Mouse (Mus musculus): Measurements from ENCODE around the gene 4930518I15Rik. TPM values are rescaled to one million over a fixed set of nuclear protein-coding genes. Genes with fewer than 3 reads are reported as not detected.
"Not testable (repeated sequence)": the region's sequence is repeated elsewhere in the genome, so short reads cannot be mapped to it uniquely, and the experiment has no call there.

Gene 4930518I15Rik
- polyA plus RNA-seq, 1 experiment from 2014 or later, result 8.1 TPM

DNA sequence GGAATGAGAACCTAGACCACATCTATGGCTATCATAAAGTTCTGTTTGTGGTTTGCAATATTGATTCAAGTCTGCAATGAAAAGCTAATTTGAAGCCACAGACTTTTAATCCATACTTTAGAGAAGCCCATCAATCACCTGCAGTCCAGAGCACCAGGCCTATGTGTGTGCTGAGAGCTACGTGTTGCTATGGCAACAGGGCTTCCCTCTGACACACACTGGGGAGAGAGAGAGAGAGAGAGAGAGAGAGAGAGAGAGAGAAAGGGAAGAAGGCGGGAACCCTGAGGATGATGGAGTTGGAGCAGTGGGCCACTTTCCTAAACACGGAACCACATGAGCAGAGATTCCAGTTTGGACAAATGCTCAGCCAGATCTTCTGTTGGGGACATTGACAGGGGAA is 34.5 kb upstream of the 4930518I15Rik start:
- Histone ChIP-seq H3K4me3 (no peak overlapping the region), H3K36me3 (no peaks in the 10 kb centered on the region)
- DNase-seq (ENCODE audit: low spot score), result peak; percentile 27

DNA sequence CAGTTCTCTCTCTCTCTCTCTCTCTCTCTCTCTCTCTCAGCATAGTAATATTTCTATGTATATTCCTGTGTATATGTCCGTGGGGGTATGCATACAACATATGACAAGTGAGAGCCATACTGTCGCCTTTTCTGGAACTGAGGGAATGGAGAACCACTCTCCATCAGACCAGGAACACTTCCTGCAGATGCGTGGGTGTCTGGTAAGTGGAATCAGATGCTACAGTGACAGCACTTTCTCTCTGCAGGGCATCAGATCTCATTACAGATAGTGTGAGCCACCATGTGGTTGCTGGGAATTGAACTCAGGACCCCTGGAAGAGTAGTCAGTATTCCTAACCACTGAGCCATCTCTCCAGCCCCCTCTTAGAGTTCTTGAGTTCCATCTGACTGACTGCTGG is 30.7 kb upstream of the 4930518I15Rik start:
- no peaks in the 10 kb centered on the region for H3K9me3 ChIP-seq
- no peak overlapping the region for H3K4me3 ChIP-seq
- WGBS, result 71% methylated on average over 3 of the region's 3 CpGs

More for the DNA sequence above, 34.5 kb upstream of the 4930518I15Rik start:
- Histone ChIP-seq H3K27ac (no peak overlapping the region), H3K4me1 (replicated peaks) (peaks cover 16% of the 10 kb centered on the region), H3K9me3 (no peaks in the 10 kb centered on the region), H3K27me3 (ENCODE audit: insufficient read depth, poor library complexity, severe bottlenecking) (no peaks in the 10 kb centered on the region)
- WGBS, result 49% methylated on average over 3 of the region's 3 CpGs

DNA sequence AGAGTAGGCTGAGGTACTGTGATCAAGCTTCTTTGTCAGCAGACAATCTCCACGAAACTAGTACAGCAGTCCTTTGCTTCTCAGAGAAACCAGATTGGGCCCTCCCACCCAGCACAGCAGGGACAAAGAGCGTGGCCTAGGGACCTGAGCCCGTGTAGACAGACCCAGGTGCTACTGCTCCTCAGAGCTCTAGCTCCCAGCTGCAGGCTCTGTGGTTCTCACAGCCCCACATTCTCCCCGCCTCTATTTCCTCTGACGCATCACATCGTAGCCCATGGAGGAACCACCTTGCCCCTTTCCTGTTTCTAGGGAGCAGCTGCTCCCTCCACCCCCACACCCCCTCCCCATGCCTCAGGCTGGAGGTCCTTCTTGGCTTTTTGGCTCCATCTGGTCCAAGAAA is 29.3 kb upstream of the 4930518I15Rik start, which contains the start of gene Sla2:
Sla2 (minus strand) TSS at position 176 of the 400 bp plus-strand sequence.
- no peak within 1 kb of the TSS for H3K27ac ChIP-seq
- 63% methylated on average over 6 of the region's 6 CpGs for WGBS
- DNase-seq (ENCODE audit: low spot score), result no peak
- H3K4me1 ChIP-seq (replicated peaks), result peaks cover 17% of the 10 kb centered on the region
- H3K9me3 ChIP-seq, result no peaks in the 10 kb centered on the region
- no peaks in the 10 kb centered on the region for H3K36me3 ChIP-seq
- H3K4me3 ChIP-seq, result no peak within 1 kb of the TSS
- no peaks in the 10 kb centered on the region for H3K27me3 ChIP-seq (ENCODE audit: insufficient read depth, poor library complexity, severe bottlenecking)

More for the DNA sequence above, 30.7 kb upstream of the 4930518I15Rik start:
- Histone ChIP-seq H3K27ac (no peak overlapping the region), H3K27me3 (ENCODE audit: insufficient read depth, poor library complexity, severe bottlenecking) (no peaks in the 10 kb centered on the region), H3K36me3 (no peaks in the 10 kb centered on the region), H3K4me1 (replicated peaks) (peaks cover 27% of the 10 kb centered on the region)
- DNase-seq (ENCODE audit: low spot score), result no peak

DNA sequence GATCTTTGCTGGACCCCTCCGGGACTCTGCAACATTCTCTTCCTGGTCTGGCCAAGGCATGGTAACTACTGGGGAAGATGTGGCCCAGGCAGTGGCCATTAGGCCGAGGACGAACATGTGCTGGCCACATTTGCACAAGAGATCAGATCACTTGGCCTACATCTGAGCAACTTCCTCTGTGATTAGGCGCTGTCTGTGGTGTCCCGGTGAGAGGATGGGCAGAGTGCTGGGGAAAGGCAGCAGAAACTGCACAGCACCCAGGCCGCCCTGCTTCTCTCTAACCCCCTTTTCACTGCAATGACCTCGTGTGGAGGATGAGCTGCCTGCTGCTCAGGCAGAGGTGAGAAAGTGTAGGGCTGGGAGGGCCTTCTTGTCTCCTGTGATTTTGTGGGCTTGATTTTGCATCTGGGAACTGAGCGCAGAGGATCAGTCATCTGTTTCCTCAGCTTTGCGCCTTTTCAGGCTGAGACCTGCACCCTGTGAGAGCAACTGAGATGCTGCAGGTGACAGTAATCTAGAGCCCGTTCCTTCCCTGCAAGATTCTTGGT is 28.4 kb upstream of the 4930518I15Rik start:
- H3K4me3 ChIP-seq, result no peak overlapping the region
- peaks cover 15% of the 10 kb centered on the region; the same call in 1 of the 2 replicates for H3K4me1 ChIP-seq (replicated peaks)
- DNase-seq (ENCODE audit: low spot score), result peak; percentile 29
- H3K27ac ChIP-seq, result no peak overlapping the region
- no peaks in the 10 kb centered on the region for H3K27me3 ChIP-seq (ENCODE audit: insufficient read depth, poor library complexity, severe bottlenecking)
- H3K36me3 ChIP-seq, result no peaks in the 10 kb centered on the region
- no peaks in the 10 kb centered on the region for H3K9me3 ChIP-seq
- 75% methylated on average over 10 of the region's 10 CpGs for WGBS

DNA sequence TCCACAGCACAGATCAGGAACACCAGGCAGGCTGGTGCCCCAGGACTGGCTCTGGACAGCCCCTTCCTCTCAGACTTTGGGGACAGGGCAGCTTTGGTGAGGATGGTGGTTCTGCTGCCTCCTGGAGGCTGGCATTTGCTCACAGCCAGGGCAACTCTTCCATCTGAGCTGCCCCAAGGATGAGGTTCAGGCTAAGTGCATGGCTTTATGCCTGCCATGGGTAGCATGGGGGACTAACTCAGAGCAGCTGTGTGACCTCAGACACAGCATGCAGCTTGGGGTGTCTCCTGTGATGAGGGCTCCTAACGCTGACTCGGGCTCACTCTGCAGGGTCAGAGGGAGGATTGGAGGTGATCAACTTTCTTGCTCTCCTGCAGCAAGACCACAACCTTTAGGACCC is 27.9 kb upstream of the 4930518I15Rik start:
- not testable (repeated sequence) for H3K36me3 ChIP-seq; DNase-seq (ENCODE audit: low spot score); H3K27me3 ChIP-seq (ENCODE audit: insufficient read depth, poor library complexity, severe bottlenecking); H3K4me3 ChIP-seq; H3K9me3 ChIP-seq; H3K27ac ChIP-seq
- H3K4me1 ChIP-seq (replicated peaks), result peaks cover 16% of the 10 kb centered on the region; the same call in 1 of the 2 replicates
- 54% methylated on average over 2 of the region's 2 CpGs for WGBS

DNA sequence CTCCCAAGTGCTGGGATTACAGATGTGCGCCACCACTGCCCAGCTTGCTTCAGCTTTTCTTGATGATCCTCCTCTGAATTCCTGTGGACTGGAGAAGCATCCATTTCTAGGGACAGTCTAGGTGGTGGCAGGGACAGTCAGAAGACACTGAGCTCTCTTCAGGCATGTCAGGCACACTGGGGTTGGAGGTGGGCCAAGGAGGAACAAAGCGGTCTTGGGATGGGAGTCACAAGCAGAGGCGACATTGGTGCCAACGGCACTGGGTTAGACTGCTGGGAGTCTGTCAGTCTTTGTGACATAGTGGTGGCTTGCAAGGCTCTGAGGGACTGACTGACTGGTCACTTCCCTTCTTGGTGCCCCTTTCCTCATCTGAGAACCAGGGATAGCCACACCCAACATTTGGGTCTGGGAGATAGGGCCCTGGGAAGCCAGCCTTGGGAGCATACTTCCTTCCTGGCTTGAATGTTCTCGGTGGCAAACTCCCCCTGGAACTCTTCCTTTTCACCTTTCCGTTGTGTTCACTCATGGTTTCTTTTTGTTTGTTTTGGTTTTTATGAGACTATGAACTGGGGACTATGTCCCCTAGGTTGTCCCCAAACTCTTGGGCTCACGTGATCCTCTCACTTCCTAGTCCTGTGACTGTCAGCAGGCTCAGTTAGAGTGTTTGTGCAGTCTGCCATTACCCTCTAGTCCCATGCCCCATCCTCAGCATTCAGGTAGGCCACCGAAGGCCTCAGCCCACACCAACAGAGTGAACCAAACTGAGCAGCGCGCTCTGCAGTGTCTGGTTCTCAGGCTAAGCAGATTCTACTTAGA is 26.9 kb upstream of the 4930518I15Rik start:
- 92% methylated on average over 10 of the region's 10 CpGs for WGBS
- no peaks in the 10 kb centered on the region for H3K36me3 ChIP-seq
- H3K27me3 ChIP-seq (ENCODE audit: insufficient read depth, poor library complexity, severe bottlenecking), result no peaks in the 10 kb centered on the region
- peaks cover 16% of the 10 kb centered on the region; the same call in 1 of the 2 replicates for H3K4me1 ChIP-seq (replicated peaks)
- H3K4me3 ChIP-seq, result no peak overlapping the region
- H3K9me3 ChIP-seq, result no peaks in the 10 kb centered on the region
- no peak overlapping the region for H3K27ac ChIP-seq
- DNase-seq (ENCODE audit: low spot score), result no peak

DNA sequence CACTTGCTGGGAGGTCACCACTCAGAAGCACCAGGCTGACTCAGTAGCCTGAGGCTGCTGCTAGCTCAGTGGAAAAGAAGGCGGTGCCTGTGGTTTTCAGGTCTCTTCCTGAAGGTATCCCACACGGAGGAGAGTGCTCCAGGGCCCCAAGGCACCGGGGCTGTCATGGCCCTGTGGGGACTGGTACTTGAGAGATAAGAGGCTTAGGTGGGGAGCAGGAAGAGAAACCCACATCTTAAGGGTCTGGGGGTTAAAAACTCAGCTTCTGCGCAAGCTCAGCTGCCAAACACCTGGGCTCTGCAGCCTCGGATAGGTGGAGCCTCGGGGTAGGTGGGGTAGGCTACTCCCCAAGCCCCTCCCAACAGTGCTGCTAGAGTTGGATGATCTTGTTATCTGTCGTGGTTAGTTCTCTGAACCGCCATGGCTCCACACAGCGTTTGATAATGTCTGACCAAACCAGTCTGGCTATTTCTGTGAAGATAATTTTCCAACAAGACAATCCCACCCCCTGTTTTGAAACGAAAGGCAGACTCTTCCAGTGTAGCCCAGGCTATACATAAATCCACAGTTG is 24.8 kb upstream of the 4930518I15Rik start:
- Histone ChIP-seq H3K9me3 (no peaks in the 10 kb centered on the region), H3K36me3 (no peaks in the 10 kb centered on the region), H3K27me3 (ENCODE audit: insufficient read depth, poor library complexity, severe bottlenecking) (no peaks in the 10 kb centered on the region), H3K4me3 (no peak overlapping the region), H3K27ac (no peak overlapping the region), H3K4me1 (replicated peaks) (peaks cover 24% of the 10 kb centered on the region)
- no peak for DNase-seq (ENCODE audit: low spot score)
- 39% methylated on average over 10 of the region's 10 CpGs for WGBS

DNA sequence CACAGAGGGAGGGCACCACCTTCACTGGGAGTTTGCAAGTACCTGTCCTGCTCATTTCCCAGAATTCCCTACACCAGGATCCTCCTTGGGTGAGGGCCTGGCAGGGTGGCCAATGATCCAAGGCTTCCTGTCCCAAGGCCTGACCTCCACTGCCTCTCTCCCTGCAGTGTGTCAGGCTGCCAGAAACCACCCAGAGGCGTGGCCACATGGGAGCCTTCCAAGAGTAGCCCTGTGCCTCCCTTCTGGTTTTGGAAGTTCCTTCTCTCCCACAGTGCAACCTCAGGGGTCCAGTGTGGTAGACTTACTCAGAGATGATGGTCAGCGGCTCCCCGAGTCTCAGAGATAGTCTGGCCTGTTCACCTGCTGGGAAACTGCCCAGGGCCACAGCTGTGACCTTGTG is 21.8 kb upstream of the 4930518I15Rik start:
- no peak overlapping the region for H3K4me3 ChIP-seq
- WGBS, result 87% methylated on average over 3 of the region's 3 CpGs
- H3K4me1 ChIP-seq (replicated peaks), result peaks cover 10% of the 10 kb centered on the region; the same call in 1 of the 2 replicates
- H3K36me3 ChIP-seq, result peaks cover 13% of the 10 kb centered on the region
- H3K9me3 ChIP-seq, result no peaks in the 10 kb centered on the region
- no peak for DNase-seq (ENCODE audit: low spot score)
- no peaks in the 10 kb centered on the region for H3K27me3 ChIP-seq (ENCODE audit: insufficient read depth, poor library complexity, severe bottlenecking)
- H3K27ac ChIP-seq, result 0 out of 2 replicates have a peak overlapping the region, but pooled peaks have one; percentile 1

DNA sequence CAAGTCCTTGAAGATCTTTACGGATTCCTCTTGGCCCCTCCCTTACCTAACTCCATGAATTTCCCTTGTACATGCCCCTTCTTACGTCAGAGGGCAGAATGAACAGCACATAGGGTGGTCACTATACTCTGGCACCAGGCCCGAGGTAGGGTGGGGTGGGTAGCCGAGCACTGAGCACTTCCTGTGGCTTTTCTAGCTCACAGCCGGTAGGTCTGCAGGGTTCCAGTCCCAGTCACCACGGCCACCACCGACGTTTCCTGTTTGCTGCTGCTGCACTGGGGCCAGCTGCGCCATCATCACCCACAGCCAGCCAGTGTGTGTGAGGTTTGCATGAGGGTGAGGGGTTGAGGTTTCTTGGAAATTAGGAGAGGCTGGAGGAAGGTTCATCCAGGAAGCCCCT is 20.0 kb upstream of the 4930518I15Rik start:
- 68% methylated on average over 9 of the region's 9 CpGs for WGBS

DNA sequence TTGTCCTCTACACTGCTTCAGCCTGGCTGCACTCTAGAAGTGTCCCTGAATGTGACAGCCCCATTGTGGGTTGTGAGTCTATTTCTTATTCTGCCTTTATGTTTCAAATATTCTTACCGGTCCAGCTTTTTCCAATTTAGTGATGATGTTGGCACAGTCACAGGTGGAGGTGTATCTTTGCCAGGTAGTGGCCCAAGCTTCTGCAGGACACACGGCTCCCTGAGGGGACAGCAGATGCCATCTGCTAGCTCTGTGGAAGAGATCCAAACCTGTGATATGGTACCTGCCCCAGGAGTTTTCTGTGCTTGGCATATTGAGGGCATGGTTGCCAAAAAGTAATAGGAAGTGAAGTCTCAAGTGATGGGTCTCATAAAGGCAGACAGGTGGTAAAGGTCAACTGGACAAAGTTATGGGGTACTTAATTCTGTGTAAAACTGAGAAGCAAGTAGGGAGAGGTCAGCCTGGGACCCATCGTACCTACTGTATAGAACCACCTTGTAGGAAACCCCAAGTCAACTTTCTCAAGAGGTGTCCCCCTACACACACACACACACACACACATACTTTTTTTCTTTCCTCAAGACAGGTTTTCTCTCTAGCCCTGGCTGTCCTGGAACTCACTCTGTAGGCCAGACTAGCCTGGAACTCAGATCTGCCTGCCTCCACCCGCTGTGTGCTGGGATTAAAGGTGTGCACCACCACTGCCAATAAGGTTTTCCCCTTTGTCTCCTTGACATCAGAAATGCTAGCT is 17.2 kb upstream of the 4930518I15Rik start:
- no peak overlapping the region for H3K4me3 ChIP-seq
- H3K27ac ChIP-seq, result no peak overlapping the region
- H3K4me1 ChIP-seq (replicated peaks), result peaks cover 7% of the 10 kb centered on the region; the same call in 1 of the 2 replicates
- DNase-seq (ENCODE audit: low spot score), result no peak
- peaks cover 58% of the 10 kb centered on the region for H3K36me3 ChIP-seq
- H3K9me3 ChIP-seq, result no peaks in the 10 kb centered on the region
- WGBS, result 93% methylated on average over 4 of the region's 4 CpGs
- no peaks in the 10 kb centered on the region for H3K27me3 ChIP-seq (ENCODE audit: insufficient read depth, poor library complexity, severe bottlenecking)

More for the DNA sequence above, 20.0 kb upstream of the 4930518I15Rik start:
- Histone ChIP-seq H3K4me3 (no peak overlapping the region), H3K27me3 (ENCODE audit: insufficient read depth, poor library complexity, severe bottlenecking) (no peaks in the 10 kb centered on the region), H3K4me1 (replicated peaks) (peaks cover 10% of the 10 kb centered on the region; the same call in 1 of the 2 replicates), H3K9me3 (no peaks in the 10 kb centered on the region), H3K36me3 (peaks cover 31% of the 10 kb centered on the region), H3K27ac (0 out of 2 replicates have a peak overlapping the region, but pooled peaks have one; percentile 23)
- DNase-seq (ENCODE audit: low spot score), result no peak

DNA sequence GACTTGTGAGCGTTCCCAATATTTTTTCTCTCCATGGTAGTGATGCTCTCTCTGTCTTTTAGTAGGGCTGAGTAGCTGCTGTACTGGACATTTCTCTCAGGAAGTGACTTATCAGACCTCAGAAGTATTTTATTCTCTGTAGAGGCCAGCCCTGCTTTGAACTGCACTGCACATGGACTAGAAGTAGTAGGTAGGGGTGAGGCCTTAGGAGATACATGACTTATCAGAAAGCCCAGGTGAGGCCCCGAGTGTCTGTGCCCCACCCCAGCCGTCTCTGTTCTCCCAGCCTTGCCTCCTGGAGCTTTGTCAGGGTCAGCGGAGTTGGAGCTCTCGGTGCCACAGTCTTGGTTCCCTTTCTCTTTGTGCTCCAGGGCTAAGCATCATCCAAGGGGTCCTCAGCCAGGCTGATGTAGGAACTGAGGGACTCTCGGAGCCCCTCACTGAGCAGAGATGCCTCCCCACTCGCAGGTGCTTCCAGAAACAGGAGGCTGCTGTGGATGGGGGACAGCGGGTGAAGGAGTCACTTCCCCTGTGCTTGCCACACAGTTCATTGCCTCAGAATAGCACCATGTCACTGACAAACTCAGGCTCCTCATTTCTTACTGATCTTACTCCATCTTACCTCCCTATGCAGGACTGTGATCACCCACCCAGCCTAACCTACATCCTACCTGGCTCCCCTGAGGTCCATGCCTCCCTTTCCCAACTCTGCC is 16.5 kb upstream of the 4930518I15Rik start:
- H3K27me3 ChIP-seq (ENCODE audit: insufficient read depth, poor library complexity, severe bottlenecking), result no peaks in the 10 kb centered on the region
- no peak overlapping the region for H3K27ac ChIP-seq
- DNase-seq (ENCODE audit: low spot score), result no peak
- peaks cover 7% of the 10 kb centered on the region; the same call in 1 of the 2 replicates for H3K4me1 ChIP-seq (replicated peaks)
- peaks cover 66% of the 10 kb centered on the region for H3K36me3 ChIP-seq
- 91% methylated on average over 8 of the region's 8 CpGs for WGBS
- no peak overlapping the region for H3K4me3 ChIP-seq
- H3K9me3 ChIP-seq, result no peaks in the 10 kb centered on the region

DNA sequence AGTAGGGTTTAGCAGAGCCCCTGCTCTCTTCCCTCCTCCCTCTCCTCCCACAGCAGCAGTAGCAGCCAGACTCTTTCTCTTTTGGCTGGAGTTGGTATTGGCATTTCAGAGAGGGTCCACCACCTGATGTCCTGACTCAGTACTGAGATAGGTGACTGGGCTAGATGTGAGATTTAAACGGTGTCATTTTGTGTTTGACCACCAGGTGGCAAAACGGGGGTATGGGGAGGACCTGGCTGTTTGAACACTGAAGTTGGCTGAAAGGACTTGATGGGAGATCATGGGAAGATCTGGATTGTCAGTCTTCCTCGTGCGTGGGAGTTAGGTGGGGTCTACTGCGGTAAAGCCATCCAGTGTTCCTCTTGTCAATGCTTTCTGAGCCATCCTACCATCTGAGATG is 15.9 kb upstream of the 4930518I15Rik start:
- no peaks in the 10 kb centered on the region for H3K27me3 ChIP-seq (ENCODE audit: insufficient read depth, poor library complexity, severe bottlenecking)
- no peaks in the 10 kb centered on the region for H3K9me3 ChIP-seq
- DNase-seq (ENCODE audit: low spot score), result peak; percentile 62
- peaks cover 4% of the 10 kb centered on the region; the same call in 1 of the 2 replicates for H3K4me1 ChIP-seq (replicated peaks)
- H3K36me3 ChIP-seq, result peaks cover 71% of the 10 kb centered on the region
- 35% methylated on average over 5 of the region's 5 CpGs for WGBS
- H3K27ac ChIP-seq, result no peak overlapping the region
- no peak overlapping the region for H3K4me3 ChIP-seq

All from hindbrain, embryonic 10.5 days (tissue).